Mouse (Mus musculus) B cell, adult 2 months (primary cell): ENCODE measurements around the gene Prkag2.

Experiments used
- DNase-seq, 2 experiments: peaks; one replicate each; pipeline ENCODE4 v3.0.0; 2022

The Prkag2 gene

GRCm38 (mm10) chr5:24908141-24908819 is 192.2 kb downstream of the Prkag2 start:
- peak; percentile 93 to 94 for DNase-seq

GRCm38 (mm10) chr5:24907737-24908136 is 192.7 kb downstream of the Prkag2 start:
- DNase-seq, result peak in 1 of 2 experiments; percentile 31

- DNase-seq, result no peak
These were observed 193.6 kb downstream of the Prkag2 start for GRCm38 (mm10) chr5:24906844-24907243.

GRCm38 (mm10) chr5:24904941-24905340 is 195.5 kb downstream of the Prkag2 start:
- DNase-seq, result no peak

GRCm38 (mm10) chr5:24904423-24904822 is 196.0 kb downstream of the Prkag2 start:
- DNase-seq, result no peak

- no peak for DNase-seq
These were observed 196.4 kb downstream of the Prkag2 start for GRCm38 (mm10) chr5:24904001-24904400.

GRCm38 (mm10) chr5:24902835-24903234 is 197.6 kb downstream of the Prkag2 start:
- DNase-seq, result peak; percentile 51 to 59

- no peak for DNase-seq
These were observed 204.8 kb downstream of the Prkag2 start for GRCm38 (mm10) chr5:24895606-24896005.

- no peak for DNase-seq
These were observed 205.6 kb downstream of the Prkag2 start for GRCm38 (mm10) chr5:24894814-24895213.

- DNase-seq, result no peak
These were observed 208.0 kb downstream of the Prkag2 start for GRCm38 (mm10) chr5:24892461-24892860.

GRCm38 (mm10) chr5:24889860-24890259 is 210.6 kb downstream of the Prkag2 start:
- no peak for DNase-seq

- DNase-seq, result no peak
These were observed 211.4 kb downstream of the Prkag2 start for GRCm38 (mm10) chr5:24888874-24889591.

GRCm38 (mm10) chr5:24887271-24887670 is 213.2 kb downstream of the Prkag2 start:
- no peak for DNase-seq

GRCm38 (mm10) chr5:24878713-24879112 is 221.7 kb downstream of the Prkag2 start:
- DNase-seq, result no peak

GRCm38 (mm10) chr5:24877836-24878624 is 222.4 kb downstream of the Prkag2 start:
- DNase-seq, result no peak

- DNase-seq, result no peak
These were observed 223.8 kb downstream of the Prkag2 start for GRCm38 (mm10) chr5:24876653-24877052.

GRCm38 (mm10) chr5:24874111-24874510 is 226.3 kb downstream of the Prkag2 start:
- DNase-seq, result no peak

- DNase-seq, result no peak
These were observed 227.2 kb downstream of the Prkag2 start for GRCm38 (mm10) chr5:24873221-24873620.

- DNase-seq, result no peak
These were observed 229.2 kb downstream of the Prkag2 start for GRCm38 (mm10) chr5:24871276-24871675.

- DNase-seq, result no peak
These were observed 230.6 kb downstream of the Prkag2 start for GRCm38 (mm10) chr5:24869796-24870289.

- no peak for DNase-seq
These were observed 236.6 kb downstream of the Prkag2 start for GRCm38 (mm10) chr5:24863804-24864203.

- DNase-seq, result no peak
These were observed 239.0 kb downstream of the Prkag2 start for GRCm38 (mm10) chr5:24861449-24861930.
